Mouse (Mus musculus): ENCODE data around the gene Hmcn1.

DNA sequence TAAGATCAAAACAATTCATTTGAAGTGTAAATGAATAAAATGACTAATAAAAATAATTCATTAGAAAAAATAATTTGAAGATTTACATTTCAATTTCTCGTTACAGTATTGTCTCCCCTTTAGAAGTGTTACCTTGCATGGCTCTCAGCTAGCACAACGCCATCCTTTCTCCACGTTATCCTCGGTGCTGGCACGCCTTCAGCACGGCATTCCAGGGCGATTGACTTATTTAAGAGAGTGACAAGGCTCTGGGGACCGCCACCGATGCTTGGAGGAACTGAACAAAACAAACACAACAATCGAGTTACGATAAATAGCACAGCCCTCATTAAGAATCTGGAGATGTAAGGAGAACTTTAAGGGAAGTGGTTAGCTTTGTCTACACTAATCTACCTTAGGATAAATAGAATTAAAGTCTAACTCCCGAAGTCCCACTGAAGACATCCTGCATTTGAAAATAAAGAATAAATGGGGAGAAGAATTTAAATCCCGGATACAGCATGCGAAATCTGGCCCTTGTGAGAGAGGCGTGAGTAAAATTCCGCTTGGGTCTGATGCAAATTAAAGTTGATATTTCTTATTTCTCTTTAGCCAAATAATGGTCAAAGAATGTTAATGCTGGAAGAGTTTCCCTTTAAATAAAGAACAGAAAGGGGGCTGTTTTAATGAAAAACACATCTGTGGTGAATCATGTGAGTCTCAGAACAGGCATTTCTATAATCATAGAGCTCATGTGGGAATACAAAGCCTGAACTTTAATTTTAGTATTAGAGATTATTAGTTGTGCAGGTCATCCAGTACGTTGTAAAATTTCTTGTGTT lies 362.0 kb downstream of the Hmcn1 start:
- TF ChIP-seq CTCF (IDR thresholded peaks at IDR 0.05; ENCODE audit: control insufficient read depth, insufficient read depth, low read length) (no peak), POLR2A (IDR thresholded peaks at IDR 0.05; ENCODE audit: borderline replicate concordance, control insufficient read depth, low read depth, low read length) (no peak)
